Mouse (Mus musculus) midbrain, embryonic 12.5 days (tissue): ENCODE measurements around the gene Prkn. TPM values are rescaled to one million over a fixed set of nuclear protein-coding genes. Genes with fewer than 3 reads are reported as not detected.

Experiments
- polyA plus RNA-seq: library from polyadenylated mRNA; unstranded; fragments of >200 nt; fragmentation: Nextera tagmentation; extraction: Ambion mirVana; gene quantifications from 2 replicates; pipeline ENCODE4 v1.2.1, GENCODE M21; 2016

The Prkn gene
- polyA plus RNA-seq, 1 experiment from 2014 or later: 2.1 TPM

Other genes starting within 250 kb of the Prkn start
- 4.8 and 5.4 TPM in 2 replicates for gene Pacrg, start 73 bp upstream of the Prkn start, polyA plus RNA-seq